Mouse (Mus musculus): ENCODE data around the gene Fam184a.
"Not testable (repeated sequence)": the region's sequence is repeated elsewhere in the genome, so short reads cannot be mapped to it uniquely, and the experiment has no call there.

Gene Fam184a

DNA sequence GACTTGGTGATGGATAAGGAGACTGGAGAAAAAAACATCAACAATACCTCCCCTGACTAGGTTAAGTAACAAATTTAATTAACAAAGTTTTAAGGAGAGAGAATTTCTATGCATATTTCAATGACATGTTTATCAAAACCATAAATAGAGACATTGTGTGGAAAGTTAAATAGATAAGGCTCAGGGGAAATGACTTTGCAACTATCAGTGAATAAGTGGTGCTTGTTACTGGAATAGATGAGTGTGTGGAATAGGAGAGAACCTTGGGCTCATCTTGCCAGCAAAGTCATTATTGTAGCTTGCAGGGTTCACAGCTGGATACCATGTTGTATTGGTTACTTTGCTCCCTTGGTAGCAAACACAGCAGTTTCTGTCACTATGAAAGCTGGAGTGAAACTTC, 59.7 kb downstream of the Fam184a start:
- DNase-seq (ENCODE audit: low read depth, low spot score): no peak

GRCm38 (mm10) chr10:53688952-53689584, 61.9 kb downstream of the Fam184a start:
- DNase-seq (ENCODE audit: low read depth, low spot score): no peak

- no peak for DNase-seq (ENCODE audit: low read depth, low spot score)
Measured at GRCm38 (mm10) chr10:53688533-53688932, 62.4 kb downstream of the Fam184a start.

DNA sequence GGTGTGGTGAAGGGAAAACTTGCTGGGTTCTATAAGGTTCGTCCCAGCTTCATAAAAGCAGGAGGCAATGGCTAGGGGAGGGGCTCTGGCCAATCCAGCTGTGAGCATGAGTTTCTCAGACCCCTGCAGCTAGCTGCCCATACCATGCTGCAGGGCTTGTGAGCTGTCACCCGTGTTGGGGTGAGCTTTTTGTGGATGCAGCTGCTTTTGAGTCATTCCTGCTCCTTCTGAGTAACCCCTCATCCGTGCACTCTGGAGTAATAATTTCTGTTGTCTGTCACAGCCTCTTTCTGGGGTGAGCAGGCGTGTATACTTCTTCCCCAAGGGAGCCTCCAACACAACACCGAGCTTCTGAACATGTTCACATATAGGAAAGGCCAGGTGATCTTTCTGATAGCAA, 63.0 kb downstream of the Fam184a start:
- no peak for DNase-seq (ENCODE audit: low read depth, low spot score)

- no peak for DNase-seq (ENCODE audit: low read depth, low spot score)
Measured at GRCm38 (mm10) chr10:53685806-53686205, 65.1 kb downstream of the Fam184a start.

DNA sequence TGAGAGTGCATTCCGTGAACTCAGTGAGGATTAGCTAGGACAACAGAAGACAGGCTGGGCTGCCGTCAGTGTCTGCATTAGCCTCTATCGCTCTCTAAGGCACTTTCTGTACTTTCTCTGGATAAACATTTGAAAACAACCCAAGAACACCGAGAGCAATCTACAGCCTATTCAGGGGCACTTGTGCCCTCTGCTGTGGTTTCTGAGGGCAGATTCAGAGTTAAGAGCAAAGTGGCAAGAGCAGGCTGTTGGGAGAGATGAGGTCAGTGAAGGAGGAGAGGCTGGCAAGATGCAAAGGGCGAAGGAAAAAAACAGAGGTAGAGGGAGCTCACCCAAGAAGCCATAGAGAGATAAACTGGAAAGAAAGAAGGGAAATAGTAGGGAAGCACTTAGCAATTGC, 67.7 kb downstream of the Fam184a start:
- no peak for DNase-seq (ENCODE audit: low read depth, low spot score)

DNA sequence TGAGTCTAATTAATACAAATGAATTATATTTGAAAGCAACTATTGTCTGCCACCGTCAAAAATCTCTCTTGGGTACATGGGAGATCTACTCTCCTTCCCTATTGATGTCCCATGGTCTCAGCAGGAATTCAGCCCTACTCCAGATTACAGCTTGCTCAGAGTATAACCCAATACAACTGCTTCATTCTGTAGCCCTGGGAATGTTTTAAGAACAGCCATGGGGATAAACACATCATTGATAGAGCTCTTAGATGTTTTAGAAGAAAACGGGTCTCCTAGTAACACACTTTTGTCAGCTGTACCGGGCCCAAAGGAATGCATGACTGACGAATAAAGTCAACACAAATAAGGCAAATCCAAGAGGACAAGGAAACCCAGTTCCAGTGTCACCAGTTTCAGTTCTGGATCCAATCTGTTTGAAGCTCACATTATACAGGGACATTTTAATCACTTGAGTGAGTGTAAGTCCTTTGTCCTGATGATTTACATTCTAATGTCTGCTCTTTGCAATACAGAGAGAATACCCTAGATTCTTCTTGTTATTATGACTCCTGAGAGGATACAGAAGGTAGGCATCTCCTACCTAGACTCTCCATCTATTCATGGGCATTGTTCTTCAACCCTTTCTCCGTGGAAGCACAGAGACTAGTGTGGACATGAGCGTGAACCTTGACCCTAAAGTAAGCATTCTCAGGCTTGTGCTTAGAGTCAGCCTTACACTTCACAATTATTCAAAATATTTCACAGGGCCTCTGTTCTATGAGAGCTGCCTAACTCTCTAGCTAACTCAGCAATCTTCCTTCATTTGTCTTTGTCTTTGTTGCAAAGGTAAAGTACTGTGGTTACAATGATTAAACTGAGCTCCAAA, 71.0 kb downstream of the Fam184a start:
- no peak for DNase-seq (ENCODE audit: low read depth, low spot score)

- no peak for DNase-seq (ENCODE audit: low read depth, low spot score)
Measured at GRCm38 (mm10) chr10:53661788-53662187, 89.1 kb downstream of the Fam184a start.

DNA sequence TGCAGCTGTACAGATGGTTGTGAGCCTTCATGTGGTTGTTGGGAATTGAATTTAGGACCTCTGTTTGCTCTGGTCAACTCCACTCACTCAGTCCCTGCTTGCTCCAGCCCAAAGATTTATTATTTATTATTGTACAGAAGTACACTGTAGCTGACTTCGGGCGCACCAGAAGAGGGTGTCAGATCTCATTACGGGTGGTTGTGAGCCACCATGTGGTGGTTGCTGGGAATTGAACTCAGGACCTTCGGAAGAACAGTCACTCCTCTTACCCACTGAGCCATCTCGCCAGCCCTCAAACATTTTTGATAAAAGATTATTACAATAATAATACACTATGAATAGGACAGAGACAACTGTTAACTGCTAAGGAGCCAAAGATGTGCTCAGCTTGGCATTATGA, 96.7 kb downstream of the Fam184a start:
- DNase-seq (ENCODE audit: low read depth, low spot score): not testable (repeated sequence)

GRCm38 (mm10) chr10:53650683-53651082, 100.2 kb downstream of the Fam184a start:
- DNase-seq (ENCODE audit: low read depth, low spot score): no peak

DNA sequence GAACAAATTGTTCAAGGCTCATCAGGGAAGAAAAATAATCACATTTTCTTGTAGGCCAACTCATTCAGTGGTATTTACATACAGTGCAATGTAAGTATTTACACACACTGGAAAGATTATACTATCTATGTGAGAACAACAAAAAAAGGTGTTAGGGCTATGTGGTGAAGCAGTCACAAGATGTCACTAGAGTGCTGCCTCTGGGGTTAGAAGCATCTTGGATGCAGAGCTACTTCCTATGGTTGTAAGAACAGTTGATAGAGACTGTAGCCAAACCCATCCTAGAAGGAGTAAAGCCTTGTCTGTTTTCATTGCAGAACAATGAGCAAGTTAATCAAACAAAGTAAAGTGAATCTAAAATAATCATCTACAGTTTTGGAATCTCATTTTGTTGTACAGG, 109.4 kb downstream of the Fam184a start:
- peak; percentile 36 for DNase-seq (ENCODE audit: low read depth, low spot score)

DNA sequence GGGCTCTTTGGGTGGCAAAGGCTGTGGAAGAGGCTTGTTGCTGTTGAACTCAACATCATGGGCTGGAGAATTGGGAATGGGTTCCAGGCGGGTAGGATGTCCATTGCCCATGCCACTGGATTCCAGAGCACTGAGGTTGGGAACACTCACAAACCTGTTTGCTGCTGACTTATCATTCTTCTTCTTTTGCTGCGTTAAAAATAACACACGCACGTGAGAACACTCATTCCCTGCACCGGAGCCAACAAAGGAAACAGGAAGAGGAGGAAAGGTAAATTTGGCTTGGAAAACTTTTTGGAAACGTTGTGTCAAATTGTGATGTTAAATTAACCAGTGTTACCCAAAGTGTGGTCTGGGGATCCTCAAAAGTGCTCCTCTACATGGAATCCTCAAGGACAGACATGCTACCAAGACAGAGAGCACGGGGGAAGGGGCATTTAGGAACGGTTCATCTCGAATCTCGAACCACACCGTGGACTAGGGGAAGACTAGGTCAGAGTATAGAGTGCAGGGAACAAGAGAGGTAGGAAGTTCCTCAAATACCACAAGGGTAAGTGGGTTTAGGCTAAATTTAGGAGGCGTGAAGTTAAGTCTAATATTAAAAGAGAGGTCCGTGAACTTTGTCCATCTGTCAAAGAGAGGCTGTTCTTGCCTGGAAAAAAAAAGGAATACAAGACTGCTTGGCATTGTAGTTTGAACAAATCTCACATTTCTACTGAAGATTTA, 115.5 kb downstream of the Fam184a start:
- no peak for DNase-seq (ENCODE audit: low read depth, low spot score)

DNA sequence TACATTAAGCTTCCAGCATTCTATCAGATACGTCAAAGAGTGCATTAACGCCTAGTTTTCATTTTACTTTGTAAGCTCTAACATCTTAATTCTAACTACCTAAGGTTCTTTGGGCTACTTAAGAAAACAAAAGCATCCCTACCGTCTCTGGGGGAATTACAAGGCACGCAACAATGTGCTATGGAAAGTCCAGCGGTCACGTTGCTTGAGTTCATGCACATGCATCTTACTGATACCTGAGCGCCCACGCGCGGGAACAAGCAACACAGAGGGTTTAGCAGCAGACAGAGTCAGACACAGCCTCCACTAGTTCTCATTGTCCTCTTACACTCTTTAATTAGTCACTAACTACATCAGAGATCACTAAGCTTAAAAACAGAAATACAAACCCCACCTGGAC, 116.8 kb downstream of the Fam184a start:
- no peak for DNase-seq (ENCODE audit: low read depth, low spot score)

DNA sequence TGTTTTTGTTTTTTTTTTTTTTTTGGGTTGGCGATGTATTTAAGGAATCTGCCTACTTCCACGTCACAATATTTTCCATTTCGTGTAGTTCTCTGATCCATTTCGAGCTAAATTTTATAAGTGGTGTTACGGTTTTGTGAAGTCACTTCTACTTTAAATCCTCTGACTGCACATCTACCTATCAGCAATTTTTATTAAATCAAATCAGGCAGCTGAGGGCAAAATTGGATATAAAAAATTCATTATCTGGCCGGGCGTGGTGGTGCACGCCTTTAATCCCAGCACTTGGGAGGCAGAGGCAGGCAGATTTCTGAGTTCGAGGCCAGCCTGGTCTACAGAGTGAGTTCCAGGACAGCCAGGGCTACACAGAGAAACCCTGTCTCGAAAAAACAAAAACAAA, 120.6 kb downstream of the Fam184a start, which contains the start of gene Mcm9:
Gene Mcm9 (minus strand): TSS at position 101 of the 400 bp plus-strand sequence.
- not testable (repeated sequence) for DNase-seq (ENCODE audit: low read depth, low spot score)

- peak; percentile 94 for DNase-seq (ENCODE audit: low read depth, low spot score)
Measured at GRCm38 (mm10) chr10:53629918-53630250, 121.0 kb downstream of the Fam184a start.

GRCm38 (mm10) chr10:53629247-53629917, 121.5 kb downstream of the Fam184a start:
- DNase-seq (ENCODE audit: low read depth, low spot score): peak; percentile 62

DNA sequence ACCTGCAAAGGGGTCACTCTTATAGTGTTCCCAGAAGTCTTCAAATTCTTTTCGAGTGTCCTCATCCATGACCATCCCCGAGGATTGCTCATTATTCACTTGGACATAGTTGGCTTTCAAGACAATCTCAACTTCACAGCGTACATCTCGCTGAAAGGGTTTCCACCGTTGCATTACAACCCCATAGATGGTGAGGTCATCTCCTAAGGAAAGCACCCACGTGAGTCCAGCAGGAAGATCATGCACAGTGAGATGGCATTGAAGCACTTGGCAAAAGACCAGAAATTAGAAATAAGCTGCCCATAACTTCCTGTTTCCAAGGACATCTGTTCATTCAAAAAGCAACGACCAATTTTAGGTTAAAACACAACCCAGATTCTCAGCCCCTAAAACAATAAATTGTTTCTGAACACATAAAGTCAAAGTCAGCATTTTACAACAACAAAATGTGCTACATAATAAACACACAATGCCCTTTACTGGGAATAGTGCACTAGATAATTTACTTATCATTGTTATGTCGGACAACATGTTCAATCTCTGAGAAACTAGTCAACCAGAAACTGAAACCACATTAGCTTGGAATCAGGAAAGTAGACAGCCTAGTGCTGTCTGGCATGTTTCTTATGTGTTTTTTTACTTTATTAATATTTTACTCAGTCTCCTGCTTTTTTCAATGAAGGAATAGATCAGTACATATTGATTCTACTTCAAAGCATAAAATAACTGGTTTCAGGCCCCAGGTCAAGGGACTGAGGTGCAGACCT, 134.9 kb downstream of the Fam184a start:
- DNase-seq (ENCODE audit: low read depth, low spot score): no peak

DNA sequence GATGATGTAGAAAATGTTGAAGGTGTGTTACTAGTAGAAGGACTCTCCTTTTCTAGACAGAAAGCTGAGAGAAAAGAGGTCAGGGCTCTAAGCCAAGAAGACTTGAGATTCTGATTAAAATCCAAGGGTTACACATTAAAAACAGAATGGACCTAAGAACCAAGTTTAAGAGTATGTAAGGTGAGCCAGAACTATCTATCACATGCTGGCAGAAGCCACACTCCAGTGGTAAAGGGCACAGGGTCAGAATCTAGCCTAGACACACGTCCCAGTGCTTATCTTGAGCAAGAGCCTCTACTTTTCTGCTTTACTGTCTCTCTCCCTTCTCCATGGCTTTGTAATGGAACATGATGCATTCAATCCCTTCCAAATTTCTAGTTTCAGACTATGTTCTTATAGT, 137.0 kb downstream of the Fam184a start:
- DNase-seq (ENCODE audit: low read depth, low spot score): no peak

GRCm38 (mm10) chr10:53612172-53612571, 138.8 kb downstream of the Fam184a start:
- DNase-seq (ENCODE audit: low read depth, low spot score): no peak

DNA sequence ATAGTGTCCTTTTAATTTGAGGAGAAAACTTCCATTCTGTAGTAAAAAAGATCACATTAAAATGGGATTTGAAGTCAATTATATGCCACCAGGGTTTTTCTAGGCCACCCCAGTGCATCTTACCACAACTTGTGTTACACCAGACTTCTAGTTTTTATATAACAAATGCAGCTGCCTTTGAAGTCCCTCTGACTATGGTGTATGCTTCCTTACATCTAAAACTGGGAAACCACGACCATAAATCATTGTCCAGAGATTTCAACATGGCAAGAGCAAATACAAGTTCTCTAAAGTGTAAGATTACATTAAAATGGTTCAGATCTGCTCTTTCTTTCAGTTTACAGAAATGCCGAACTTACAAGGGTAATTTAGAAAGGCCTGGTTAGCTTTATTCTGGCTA, 142.6 kb downstream of the Fam184a start:
- DNase-seq (ENCODE audit: low read depth, low spot score): no peak

GRCm38 (mm10) chr10:53605328-53605727, 145.6 kb downstream of the Fam184a start:
- DNase-seq (ENCODE audit: low read depth, low spot score): no peak

Measured in brain, embryonic 18.5 days (tissue).